Mouse (Mus musculus) CH12.LX (cell line): ENCODE data around the gene Srsf9. TPM values are rescaled to one million over a fixed set of nuclear protein-coding genes. Genes with fewer than 3 reads are reported as not detected.
A peak's percentile ranks its signal among the peaks of the same experiment; 100 is the strongest.

Source experiments
- DNase-seq: peaks from one replicate; pipeline ENCODE4 v3.0.0-alpha.2; 2013; ENCODE audit errors: extremely low read depth
- H3K27ac ChIP-seq: 2 replicates; pipeline ENCODE4 v1.5.1; 2012; ENCODE audit warnings: low read depth, mild to moderate bottlenecking, control low read depth, moderate library complexity; ENCODE audit not compliant: insufficient read depth
- H3K27me3 ChIP-seq: replicated peaks from 2 replicates; pipeline ENCODE3; 2012; ENCODE audit warnings: inconsistent platforms
- H3K36me3 ChIP-seq, 2 experiments: replicated peaks in 1 of 2; 2 replicates each; pipeline versions ENCODE3 to v1.6.1; 2012; ENCODE audit warnings: inconsistent platforms in 1 of 2, low read length in 1 of 2, mild to moderate bottlenecking in 1 of 2, mixed read lengths in 1 of 2, moderate library complexity in 1 of 2; ENCODE audit not compliant: control insufficient read depth in 1 of 2, insufficient read depth in 1 of 2
- H3K4me1 ChIP-seq, 2 experiments: 2 replicates each; pipeline ENCODE4 v1.6.1; 2012; ENCODE audit warnings: inconsistent platforms in 1 of 2, moderate library complexity in 1 of 2; ENCODE audit not compliant: insufficient read depth in 2 of 2, control insufficient read depth in 1 of 2
- H3K4me2 ChIP-seq: 2 replicates; pipeline ENCODE4 v1.6.1; 2012; ENCODE audit warnings: low read depth, mild to moderate bottlenecking, control low read depth; ENCODE audit not compliant: poor library complexity, insufficient read depth, severe bottlenecking
- H3K4me3 ChIP-seq, 3 experiments: fragments of 150-350 bp in 1 of 3; sonication (generic) in 1 of 3; replicated peaks in 1 of 3; 2 replicates each; pipeline versions ENCODE3 to v1.5.1; 2011 to 2012; ENCODE audit warnings: low read depth in 2 of 3, low read length in 2 of 3, mild to moderate bottlenecking in 2 of 3, moderate library complexity in 2 of 3, control low read depth in 1 of 3, improper control_type of control experiment in 1 of 3, inconsistent platforms in 1 of 3, mixed read lengths in 1 of 3; ENCODE audit not compliant: poor library complexity in 1 of 3
- H3K79me2 ChIP-seq: replicated peaks from 2 replicates; pipeline ENCODE4 v1.6.1; 2012; ENCODE audit warnings: mild to moderate bottlenecking, moderate library complexity; ENCODE audit not compliant: control insufficient read depth, poor library complexity, insufficient read depth, severe bottlenecking; ENCODE audit errors: extremely low read depth
- H3K9ac ChIP-seq: 2 replicates; pipeline ENCODE4 v1.6.1; 2012; ENCODE audit warnings: low read depth, mild to moderate bottlenecking, control low read depth, moderate library complexity; ENCODE audit not compliant: insufficient read depth
- H3K9me3 ChIP-seq: replicated peaks from 2 replicates; pipeline ENCODE3; 2012; ENCODE audit warnings: low read length, inconsistent platforms, mixed read lengths
- BHLHE40 ChIP-seq: IDR thresholded peaks from 2 replicates; pipeline ENCODE4 v1.6.1; 2011; ENCODE audit warnings: mild to moderate bottlenecking, low read depth, low read length, improper control_type of control experiment
- CTCF ChIP-seq, 2 experiments: IDR thresholded peaks in 1 of 2; conservative IDR thresholded peaks in 1 of 2; 2 replicates each; pipeline ENCODE4 v1.5.1; 2011 to 2012; ENCODE audit warnings: low read depth in 2 of 2, low read length in 2 of 2, improper control_type of control experiment in 1 of 2, inconsistent platforms in 1 of 2, mild to moderate bottlenecking in 1 of 2, moderate library complexity in 1 of 2
- E2F4 ChIP-seq: IDR thresholded peaks from 2 replicates; pipeline ENCODE4 v1.6.1; 2011; ENCODE audit warnings: low read depth, low read length, improper control_type of control experiment; ENCODE audit not compliant: insufficient replicate concordance
- GABPA ChIP-seq: IDR thresholded peaks from 2 replicates; pipeline ENCODE4 v1.6.1; 2012; ENCODE audit warnings: low read depth, low read length, improper control_type of control experiment, inconsistent platforms; ENCODE audit not compliant: insufficient replicate concordance
- JUN ChIP-seq: IDR thresholded peaks from 2 replicates; pipeline ENCODE4 v1.6.1; 2011; ENCODE audit warnings: low read depth, mild to moderate bottlenecking, low read length, improper control_type of control experiment, moderate library complexity; ENCODE audit not compliant: insufficient read depth
- KAT2A ChIP-seq: IDR thresholded peaks from 2 replicates; pipeline ENCODE4 v1.6.1; 2012; ENCODE audit warnings: low read length, improper control_type of control experiment, inconsistent platforms; ENCODE audit not compliant: insufficient replicate concordance
- MAX ChIP-seq: IDR thresholded peaks from 2 replicates; pipeline ENCODE4 v1.6.1; 2011; ENCODE audit warnings: low read length, improper control_type of control experiment
- NELFE ChIP-seq: IDR thresholded peaks from 2 replicates; pipeline ENCODE4 v1.6.1; 2011; ENCODE audit warnings: low read depth, low read length, improper control_type of control experiment
- RAD21 ChIP-seq: IDR thresholded peaks from 2 replicates; pipeline ENCODE4 v1.6.1; 2011; ENCODE audit warnings: low read depth, mild to moderate bottlenecking, low read length, improper control_type of control experiment, moderate library complexity
- SIN3A ChIP-seq: IDR thresholded peaks from 2 replicates; pipeline ENCODE4 v1.6.1; 2012; ENCODE audit warnings: low read length, improper control_type of control experiment, inconsistent platforms
- SMC3 ChIP-seq: IDR thresholded peaks from 2 replicates; pipeline ENCODE4 v1.6.1; 2011; ENCODE audit warnings: low read depth, low read length, improper control_type of control experiment
- TCF12 ChIP-seq: IDR thresholded peaks from 2 replicates; pipeline ENCODE4 v1.6.1; 2014; ENCODE audit warnings: low read depth, mild to moderate bottlenecking, inconsistent platforms, low read length, improper control_type of control experiment
- USF2 ChIP-seq: conservative IDR thresholded peaks from 2 replicates; pipeline ENCODE4 v1.6.1; 2011; ENCODE audit warnings: low read depth, low read length, improper control_type of control experiment
- dilution Hi-C: fragments of 300-500 bp; cut with MboI; formaldehyde crosslinking; loops from 2 replicates; pipeline ENCODE4 v1.14.3; 2020; ENCODE audit warnings: low sequenced_read_pairs; ENCODE audit not compliant: extremely low pct_unique_long_range_greater_than_20kb, extremely low pct_ligation_motif_present
- in situ Hi-C: fragments of 300-500 bp; cut with MboI; formaldehyde crosslinking; loops from 3 replicates; pipeline ENCODE4 v1.14.3; 2019; ENCODE audit warnings: low sequenced_read_pairs, low pct_ligation_motif_present, low pct_unique_long_range_greater_than_20kb, mixed read lengths
- polyA plus RNA-seq: library from polyadenylated mRNA; unstranded; fragments of >175 nt; gene quantifications from 2 replicates; pipeline ENCODE4 v1.2.1, GENCODE M21; 2012; ENCODE audit warnings: low read depth; ENCODE audit not compliant: insufficient read length
- total RNA-seq, 2 experiments: library from RNA; depleted of rRNA; stranded (reverse); fragments of 300-350 nt in 1 of 2; fragments of >200 nt in 1 of 2; gene quantifications; 2 replicates each; pipeline ENCODE4 v1.2.3; 2012 to 2014

Gene Srsf9
- total and polyA plus RNA-seq, 3 experiments = 73.4 to 130 (median 117) TPM

GRCm38 (mm10) chr5:115280050-115280687, 46.8 kb upstream of the Srsf9 start:
- peak overlapping the region; percentile 93 to 100 (median 98) for H3K4me3 ChIP-seq
- H3K79me2 ChIP-seq = peaks cover 22% of the 10 kb centered on the region
- H3K9me3 ChIP-seq = peaks cover 2% of the 10 kb centered on the region
- peak in 1 of 2 experiments; percentile 24; a peak in 2 of 4 replicates for TF ChIP-seq CTCF (conservative IDR thresholded peaks at IDR 0.05 in 1 of 2, IDR thresholded peaks at IDR 0.05 in 1 of 2; ENCODE audit: low read depth in 2 of 2, low read length in 2 of 2)
- no peak for TF ChIP-seq TCF12
- TF ChIP-seq USF2 = no peak
- peaks cover 15 to 29% of the 10 kb centered on the region in 2 experiments for H3K36me3 ChIP-seq
- dilution Hi-C loops = no loop called here
- H3K27me3 ChIP-seq = no peaks in the 10 kb centered on the region
- peak; percentile 33 for DNase-seq
- H3K9ac ChIP-seq = peak overlapping the region; percentile 82
- H3K4me1 ChIP-seq = peaks cover 4 to 24% of the 10 kb centered on the region in 2 experiments
- H3K27ac ChIP-seq = peak overlapping the region; percentile 51
- in situ Hi-C loops = no loop called here
- H3K4me2 ChIP-seq = peak overlapping the region; percentile 93

GRCm38 (mm10) chr5:115284735-115285134, 42.2 kb upstream of the Srsf9 start:
- Histone ChIP-seq H3K36me3 (peaks cover 28 to 61% of the 10 kb centered on the region in 2 experiments), H3K27ac (no peak overlapping the region), H3K9ac (no peak overlapping the region), H3K79me2 (peaks cover 20% of the 10 kb centered on the region), H3K27me3 (no peaks in the 10 kb centered on the region), H3K4me3 (no peak overlapping the region)
- dilution Hi-C loops = no loop called here
- peak; percentile 20 for DNase-seq
- TF ChIP-seq TCF12 = no peak
- TF ChIP-seq GABPA = no peak
- no peak for TF ChIP-seq E2F4
- TF ChIP-seq MAX = no peak
- TF ChIP-seq RAD21 = peak; percentile 45
- no peak for TF ChIP-seq NELFE
- no peak for TF ChIP-seq SIN3A
- no peak for TF ChIP-seq KAT2A
- TF ChIP-seq JUN = no peak
- TF ChIP-seq CTCF (conservative IDR thresholded peaks at IDR 0.05 in 1 of 2, IDR thresholded peaks at IDR 0.05 in 1 of 2; ENCODE audit: low read depth in 2 of 2, low read length in 2 of 2) = peak in 1 of 2 experiments; percentile 57; a peak in 2 of 4 replicates
- TF ChIP-seq BHLHE40 = no peak
- TF ChIP-seq SMC3 = peak; percentile 46
- TF ChIP-seq, all 38 proteins: peak for 3
- in situ Hi-C loops = no loop called here
- Histone ChIP-seq H3K4me2 (no peak overlapping the region), H3K9me3 (no peaks in the 10 kb centered on the region), H3K4me1 (peaks cover 3 to 19% of the 10 kb centered on the region in 2 experiments)
